Comparison of ENCODE assay signal across 8 mouse cellular contexts in the genomic region with DNA sequence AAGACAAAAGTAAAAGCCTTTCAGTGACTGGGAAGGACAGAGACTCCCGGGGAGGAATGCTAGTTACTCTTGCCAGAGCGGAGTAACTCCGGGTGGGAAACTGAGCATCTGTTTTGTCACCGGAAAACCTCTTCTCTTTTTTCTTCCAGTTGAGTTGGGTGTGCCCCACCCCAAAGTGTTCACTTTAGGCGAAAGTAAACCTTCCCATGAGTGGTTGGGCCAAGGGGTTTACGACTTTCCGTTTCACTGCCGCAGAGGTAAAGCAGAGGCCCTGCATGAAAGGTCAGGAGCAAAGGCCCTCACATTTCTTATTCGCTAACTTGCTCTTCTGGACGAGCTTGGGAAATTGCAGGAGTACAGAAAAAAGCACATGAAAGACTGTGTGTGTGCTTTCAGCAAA.
DNase-seq lines count a peak whose midpoint lies in the region; ATAC-seq lines count a peak whose summit lies in the region.

No protein-coding gene starts in this region.

- no peaks in the 10 kb centered on the region for H3K36me3 ChIP-seq in liver, embryonic 13.5 days

- H3K27ac ChIP-seq in brown adipose tissue, adult 24 weeks (replicated peaks; ENCODE audit: low read depth, low read length), result 0 out of 2 replicates have a peak overlapping the region, but pooled peaks have one; percentile 13
- H3K27ac ChIP-seq in liver, embryonic 13.5 days, result no peak overlapping the region

- WGBS in liver, embryonic 13.5 days (ENCODE audit: insufficient replicate concordance), result 21% methylated on average over 10 of the region's 10 CpGs

- no peaks in the 10 kb centered on the region for H3K9me3 ChIP-seq in liver, embryonic 13.5 days (replicated peaks)

- H3K4me2 ChIP-seq in liver, embryonic 13.5 days, result peak overlapping the region; percentile 59

- H3K9ac ChIP-seq in liver, embryonic 13.5 days, result no peak overlapping the region

- H3K4me3 ChIP-seq in brown adipose tissue, adult 24 weeks (ENCODE audit: insufficient read depth, low read depth, low read length), result peak overlapping the region; percentile 69
- H3K4me3 ChIP-seq in liver, embryonic 13.5 days (replicated peaks), result peak overlapping the region; percentile 44

- peak; percentile 38 to 45; a peak in 3 of 4 replicates for ATAC-seq in hematopoietic stem cell, adult 5-6 weeks (replicated peaks in 1 of 2; ENCODE audit: insufficient read depth in 1 of 2, low FRiP score in 2 of 2, low TSS enrichment in 1 of 2, low read depth in 1 of 2, poor library complexity in 2 of 2, severe bottlenecking in 2 of 2)
- no peak for ATAC-seq in liver, embryonic 13.5 days (ENCODE audit: low read depth)

- peaks cover 30% of the 10 kb centered on the region for H3K27me3 ChIP-seq in liver, embryonic 13.5 days

- H3K4me1 ChIP-seq in brown adipose tissue, adult 24 weeks (ENCODE audit: control insufficient read depth, insufficient read depth, insufficient read length, low read length), result no peaks in the 10 kb centered on the region
- no peaks in the 10 kb centered on the region for H3K4me1 ChIP-seq in liver, embryonic 13.5 days (replicated peaks)

- DNase-seq in adrenal gland, postnatal 14 days, result peak; percentile 4
- no peak for DNase-seq in adrenal gland, postnatal 4 days (ENCODE audit: low spot score in 2 of 2)
- no peak for DNase-seq in liver, embryonic 13.5 days
- peak; percentile 26 for DNase-seq in neural tube, embryonic 10.5 days (ENCODE audit: extremely low spot score, low spot score)
- DNase-seq in testis, postnatal 14 days (ENCODE audit: low spot score), result no peak
- DNase-seq in spleen, postnatal 4 days (ENCODE audit: low spot score in 2 of 2), result no peak

Comparison
In these comparisons a context has a peak if more than half of its experiments do, and no peak if none do; other contexts are left out.
1. DNase-seq: peak in adrenal gland, postnatal 14 days (single experiment) and neural tube, embryonic 10.5 days (single experiment); none in adrenal gland, postnatal 4 days (0 of 2), liver, embryonic 13.5 days (single experiment), testis, postnatal 14 days (single experiment) and spleen, postnatal 4 days (0 of 2).